Mouse (Mus musculus) leukemia stem cell, adult 10-12 weeks (primary cell): Measurements from ENCODE around the gene Gm4513. TPM values are rescaled to one million over a fixed set of nuclear protein-coding genes. Genes with fewer than 3 reads are reported as not detected.

ENCODE experiments used
- polyA plus RNA-seq: library from polyadenylated mRNA; stranded (reverse); fragments of >175 nt; gene quantifications from 2 replicates; pipeline ENCODE4 v1.2.3, GENCODE M21; 2012; ENCODE audit warnings: low replicate concordance

Gene Gm4513
- not detected in 2 replicates for polyA plus RNA-seq

GRCm38 (mm10) chr7:20598921-20599320 lies at the start of gene Gm4513:
Gene Gm4513 (minus strand): TSS chr7:20599021.

GRCm38 (mm10) chr7:20576141-20576540 lies 22.7 kb downstream of the Gm4513 start, which contains the start of gene Gm4141:
Gene Gm4141 (minus strand): TSS chr7:20576241.

GRCm38 (mm10) chr7:20545657-20546056 lies 53.2 kb downstream of the Gm4513 start, which contains the start of gene Gm5726:
Gene Gm5726 (minus strand): TSS chr7:20545757.

Other genes starting within 250 kb of the Gm4513 start
- gene Gm5728, start 223.6 kb downstream of the Gm4513 start, polyA plus RNA-seq = not detected in 2 replicates
- gene Vmn1r100, start 181.1 kb downstream of the Gm4513 start, polyA plus RNA-seq = not detected in 2 replicates
- gene Vmn1r101, start 156.4 kb downstream of the Gm4513 start, polyA plus RNA-seq = not detected in 2 replicates
- gene Gm10670, start 124.1 kb downstream of the Gm4513 start, polyA plus RNA-seq = not detected in 2 replicates
- not detected in 2 replicates for gene Vmn1r103, start 88.5 kb downstream of the Gm4513 start, polyA plus RNA-seq
- gene Vmn1r104, start 65.2 kb downstream of the Gm4513 start, polyA plus RNA-seq = not detected in 2 replicates
- gene Gm5726, start 53.3 kb downstream of the Gm4513 start, polyA plus RNA-seq = not detected in 2 replicates
- not detected in 2 replicates for gene Gm4141, start 22.8 kb downstream of the Gm4513 start, polyA plus RNA-seq
- gene Vmn1r107, start 69.9 kb upstream of the Gm4513 start, polyA plus RNA-seq = not detected in 2 replicates
- gene Vmn1r111, start 104.2 kb upstream of the Gm4513 start, polyA plus RNA-seq = not detected in 2 replicates
- gene Gm10668, start 131.6 kb upstream of the Gm4513 start, polyA plus RNA-seq = not detected in 2 replicates
- gene Vmn1r112, start 172.2 kb upstream of the Gm4513 start, polyA plus RNA-seq = not detected in 2 replicates
- gene Vmn1r113, start 188.3 kb upstream of the Gm4513 start, polyA plus RNA-seq = not detected in 2 replicates
- gene Vmn1r114, start 213.2 kb upstream of the Gm4513 start, polyA plus RNA-seq = not detected in 2 replicates
- gene Vmn1r115, start 246.0 kb upstream of the Gm4513 start, polyA plus RNA-seq = not detected in 2 replicates